Mouse (Mus musculus) midbrain, embryonic 13.5 days (tissue): ENCODE measurements around the gene Pip5k1c. TPM values are rescaled to one million over a fixed set of nuclear protein-coding genes. Genes with fewer than 3 reads are reported as not detected.
A peak's percentile ranks its signal among the peaks of the same experiment; 100 is the strongest.

Experiments used
- ATAC-seq: fragments of 200-750 bp; cut with Nextera tagmentation; 2 replicates; pipeline ENCODE4 v1.8.0; 2017; ENCODE audit warnings: mild to moderate bottlenecking, moderate TSS enrichment, moderate library complexity
- H3K27ac ChIP-seq: fragments of 300-500 bp; sonication (generic); 2 replicates; pipeline ENCODE4 v1.5.1; 2015; ENCODE audit warnings: inconsistent platforms, mild to moderate bottlenecking, moderate library complexity
- H3K27me3 ChIP-seq: fragments of 300-500 bp; sonication (generic); 2 replicates; pipeline ENCODE4 v1.6.1; 2015; ENCODE audit warnings: mild to moderate bottlenecking, inconsistent platforms
- H3K36me3 ChIP-seq: fragments of 300-500 bp; sonication (generic); 2 replicates; pipeline ENCODE4 v1.6.1; 2015; ENCODE audit warnings: mild to moderate bottlenecking, inconsistent platforms
- H3K4me1 ChIP-seq: fragments of 300-500 bp; sonication (generic); replicated peaks from 2 replicates; pipeline ENCODE4 v1.6.1; 2015; ENCODE audit warnings: inconsistent platforms
- H3K4me2 ChIP-seq: fragments of 300-500 bp; sonication (generic); replicated peaks from 2 replicates; pipeline ENCODE4 v1.6.1; 2015; ENCODE audit warnings: moderate library complexity, mild to moderate bottlenecking, inconsistent platforms
- H3K4me3 ChIP-seq: fragments of 300-500 bp; sonication (generic); replicated peaks from 2 replicates; pipeline ENCODE4 v1.5.1; 2015; ENCODE audit warnings: mild to moderate bottlenecking, inconsistent platforms
- H3K9ac ChIP-seq: fragments of 300-500 bp; sonication (generic); replicated peaks from 2 replicates; pipeline ENCODE4 v1.6.1; 2015; ENCODE audit warnings: mild to moderate bottlenecking, inconsistent platforms
- H3K9me3 ChIP-seq: fragments of 300-500 bp; sonication (generic); 2 replicates; pipeline ENCODE4 v1.6.1; 2016; ENCODE audit warnings: mild to moderate bottlenecking, inconsistent platforms
- WGBS: fragments of 180-500 bp; shearing (Covaris S2); methylation state at CpG from one replicate; pipeline ENCODE4 v1.1.7; 2015; 5-methylcytosine and 5-hydroxymethylcytosine counted together
- polyA plus RNA-seq: library from polyadenylated mRNA; unstranded; fragments of >200 nt; fragmentation: Nextera tagmentation; extraction: Ambion mirVana; gene quantifications from 2 replicates; pipeline ENCODE4 v1.2.1, GENCODE M21; 2015

Pip5k1c gene
- polyA plus RNA-seq, 1 experiment from 2014 or later = 99.6 TPM

DNA sequence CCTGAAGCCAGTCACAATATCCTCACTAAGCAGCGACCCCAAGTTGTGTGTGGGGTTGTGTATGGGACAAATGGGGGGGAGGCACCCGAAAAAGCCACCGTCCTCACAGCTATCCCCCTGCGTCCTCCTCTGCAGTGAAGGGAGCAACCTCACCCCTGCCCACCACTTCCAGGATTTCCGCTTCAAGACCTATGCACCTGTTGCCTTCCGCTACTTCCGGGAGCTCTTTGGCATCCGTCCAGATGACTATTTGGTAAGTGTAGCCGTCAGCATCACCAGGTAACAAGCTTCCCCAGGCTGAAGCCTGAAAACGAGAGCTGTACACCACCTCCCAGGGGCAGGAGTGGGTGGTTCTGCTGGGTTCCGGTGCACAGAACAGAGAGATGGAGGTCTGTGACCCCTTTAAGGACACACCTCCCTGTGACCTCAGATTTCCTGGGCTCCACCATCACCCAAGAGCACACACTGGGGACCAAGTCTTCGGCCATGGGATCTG lies 13.5 kb downstream of the Pip5k1c start:
- 97% methylated on average over 12 of the region's 12 CpGs for WGBS
- Histone ChIP-seq H3K4me2 (no peak overlapping the region), H3K9ac (no peak overlapping the region), H3K4me1 (peaks cover 30% of the 10 kb centered on the region), H3K27ac (no peak overlapping the region), H3K4me3 (no peak overlapping the region), H3K36me3 (peaks cover 57% of the 10 kb centered on the region), H3K9me3 (no peaks in the 10 kb centered on the region), H3K27me3 (no peaks in the 10 kb centered on the region)
- no peak for ATAC-seq

DNA sequence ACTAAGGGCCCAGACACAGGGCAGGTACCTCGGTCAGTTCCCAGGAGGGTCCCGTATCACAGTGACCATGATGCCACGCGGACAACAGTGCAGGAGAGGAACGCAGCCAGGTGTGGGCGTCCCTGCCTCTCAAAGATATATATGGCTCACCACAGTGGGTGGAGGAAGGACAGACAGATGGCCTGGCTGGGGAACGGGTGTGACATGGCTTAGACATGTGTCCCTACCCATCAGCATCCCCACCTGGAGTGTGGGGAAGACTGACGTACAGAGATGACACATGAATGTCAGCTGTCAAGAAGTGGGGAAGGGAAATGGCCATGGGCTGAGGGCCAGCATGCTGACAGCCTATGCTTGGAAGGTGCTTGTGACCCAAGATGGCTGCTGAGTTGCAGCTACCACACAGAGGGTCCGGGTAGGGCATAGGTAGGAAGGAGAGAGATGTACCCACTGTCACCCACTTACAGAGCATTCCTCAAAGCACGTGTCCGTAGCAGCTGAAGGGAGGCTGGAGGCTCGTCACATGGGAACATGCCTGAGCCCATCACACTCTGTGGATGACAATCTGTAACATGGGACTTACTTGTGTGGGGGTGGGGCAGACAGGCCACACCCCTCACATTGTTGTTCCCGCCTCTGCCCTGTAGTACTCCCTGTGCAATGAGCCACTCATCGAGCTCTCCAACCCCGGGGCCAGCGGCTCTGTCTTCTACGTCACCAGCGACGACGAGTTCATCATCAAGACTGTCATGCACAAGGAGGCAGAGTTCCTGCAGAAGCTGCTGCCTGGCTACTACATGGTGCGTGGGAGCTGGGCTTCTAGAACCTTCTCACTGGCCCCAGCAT lies 14.3 kb downstream of the Pip5k1c start:
- Histone ChIP-seq H3K4me2 (no peak overlapping the region), H3K4me3 (no peak overlapping the region)
- 93% methylated on average over 21 of the region's 21 CpGs for WGBS

DNA sequence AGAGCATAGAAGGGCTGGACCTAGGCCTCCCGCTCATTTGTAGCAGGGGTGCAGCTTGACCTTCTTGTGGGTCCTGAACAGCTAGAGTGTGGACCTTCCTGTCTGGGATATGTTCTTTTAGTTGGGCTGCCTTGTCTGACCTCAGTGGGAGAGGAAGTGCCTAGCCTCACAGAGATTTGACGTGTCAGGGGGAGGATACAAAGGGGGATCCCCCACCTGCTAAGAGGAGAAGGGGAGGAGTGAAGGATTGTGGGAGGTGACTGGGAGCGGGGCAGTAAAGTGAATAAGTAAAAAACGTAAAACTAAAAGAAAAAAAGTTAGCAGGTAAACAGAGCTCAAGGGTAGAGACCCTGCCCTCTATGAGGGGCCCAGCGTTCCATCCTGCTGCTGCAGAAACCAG lies 16.8 kb downstream of the Pip5k1c start:
- 94% methylated on average over 5 of the region's 5 CpGs for WGBS
- Histone ChIP-seq H3K27me3 (no peaks in the 10 kb centered on the region), H3K36me3 (peaks cover 91% of the 10 kb centered on the region), H3K4me1 (peaks cover under 1% of the 10 kb centered on the region; the same call in 1 of the 2 replicates), H3K9me3 (no peaks in the 10 kb centered on the region), H3K9ac (no peak overlapping the region), H3K27ac (no peak overlapping the region), H3K4me3 (no peak overlapping the region), H3K4me2 (no peak overlapping the region)
- no peak for ATAC-seq

More for the DNA sequence above, 14.3 kb downstream of the Pip5k1c start:
- Histone ChIP-seq H3K36me3 (peaks cover 66% of the 10 kb centered on the region), H3K9ac (no peak overlapping the region), H3K4me1 (peaks cover 23% of the 10 kb centered on the region), H3K27ac (no peak overlapping the region), H3K9me3 (no peaks in the 10 kb centered on the region), H3K27me3 (no peaks in the 10 kb centered on the region)
- ATAC-seq = no peak

DNA sequence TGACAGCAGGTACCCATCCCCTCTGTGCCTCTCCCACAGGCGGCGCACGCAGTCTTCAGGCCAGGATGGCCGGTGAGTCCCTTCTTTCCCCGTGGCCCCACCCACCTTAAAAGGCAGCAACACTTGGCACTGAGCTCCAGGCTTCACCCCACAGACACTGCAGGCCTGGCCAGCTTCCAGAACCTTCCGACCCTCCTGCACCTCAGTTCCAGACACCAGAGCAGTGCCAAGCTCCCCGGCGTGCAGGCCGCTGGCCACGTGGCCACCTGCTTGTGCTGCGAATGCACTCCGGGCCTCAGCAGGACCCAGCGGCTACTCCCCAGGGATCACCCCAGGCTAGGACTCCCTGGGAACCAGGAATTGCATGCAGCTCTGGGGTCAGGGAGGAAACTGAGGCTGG lies 20.8 kb downstream of the Pip5k1c start:
- WGBS = 92% methylated on average over 13 of the region's 13 CpGs
- ATAC-seq = no peak

DNA sequence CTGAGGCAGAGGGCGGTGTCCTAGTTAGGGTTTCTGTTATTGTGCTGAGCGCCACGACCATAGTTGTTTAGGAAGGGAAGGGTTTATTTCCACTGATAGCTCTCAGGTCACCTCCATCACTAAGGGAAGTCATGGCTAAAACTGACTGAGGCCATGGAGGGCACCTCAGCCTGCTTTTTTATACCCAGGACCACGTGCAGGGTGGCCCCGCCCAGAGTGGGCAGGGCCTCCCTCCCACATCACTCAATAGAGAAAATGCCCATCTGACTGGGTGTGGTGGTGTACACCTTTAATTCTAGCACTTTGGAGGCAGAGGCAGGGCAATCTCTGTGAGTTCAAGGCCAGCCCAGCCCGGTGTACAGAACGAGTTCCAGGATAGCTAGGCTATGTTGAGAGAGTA lies 21.4 kb downstream of the Pip5k1c start:
- ATAC-seq = no peak
- no peaks in the 10 kb centered on the region for H3K9me3 ChIP-seq
- H3K9ac ChIP-seq = no peak overlapping the region
- no peaks in the 10 kb centered on the region for H3K27me3 ChIP-seq
- no peak overlapping the region for H3K27ac ChIP-seq
- H3K4me2 ChIP-seq = no peak overlapping the region
- peaks cover 95% of the 10 kb centered on the region for H3K36me3 ChIP-seq
- no peak overlapping the region for H3K4me3 ChIP-seq
- peaks cover 17% of the 10 kb centered on the region for H3K4me1 ChIP-seq
- 81% methylated on average over 7 of the region's 7 CpGs for WGBS

More for the DNA sequence above, 20.8 kb downstream of the Pip5k1c start:
- no peak overlapping the region for H3K9ac ChIP-seq
- H3K9me3 ChIP-seq = no peaks in the 10 kb centered on the region
- no peak overlapping the region for H3K4me2 ChIP-seq
- H3K27me3 ChIP-seq = no peaks in the 10 kb centered on the region
- no peak overlapping the region for H3K4me3 ChIP-seq
- H3K4me1 ChIP-seq = peaks cover 11% of the 10 kb centered on the region
- H3K36me3 ChIP-seq = peaks cover 99% of the 10 kb centered on the region
- no peak overlapping the region for H3K27ac ChIP-seq

DNA sequence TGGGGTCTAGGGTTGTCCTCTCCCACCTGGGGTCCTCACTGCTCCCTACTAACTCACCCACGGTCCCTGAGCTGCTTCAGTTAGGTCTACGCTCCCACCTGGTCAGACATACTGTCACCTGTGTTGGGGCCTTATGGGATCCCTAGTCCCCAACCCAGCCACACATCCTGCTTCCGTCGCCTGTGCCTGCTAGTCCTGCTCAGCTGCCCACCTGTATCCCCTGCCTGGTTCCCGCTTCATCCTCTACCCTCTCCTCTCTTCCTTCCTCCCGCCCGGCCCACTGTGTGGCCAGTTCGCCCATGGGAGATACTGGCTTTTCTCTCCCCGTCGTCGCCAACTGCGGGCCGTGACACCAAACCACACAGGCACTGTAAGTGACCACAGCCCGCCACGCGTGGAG lies 22.8 kb downstream of the Pip5k1c start:
- H3K27ac ChIP-seq = no peak overlapping the region
- peaks cover 24% of the 10 kb centered on the region for H3K4me1 ChIP-seq
- WGBS = 94% methylated on average over 16 of the region's 16 CpGs
- H3K4me3 ChIP-seq = no peak overlapping the region
- peaks cover 81% of the 10 kb centered on the region for H3K36me3 ChIP-seq
- no peaks in the 10 kb centered on the region for H3K27me3 ChIP-seq
- no peaks in the 10 kb centered on the region for H3K9me3 ChIP-seq
- no peak for ATAC-seq
- no peak overlapping the region for H3K4me2 ChIP-seq
- H3K9ac ChIP-seq = no peak overlapping the region

DNA sequence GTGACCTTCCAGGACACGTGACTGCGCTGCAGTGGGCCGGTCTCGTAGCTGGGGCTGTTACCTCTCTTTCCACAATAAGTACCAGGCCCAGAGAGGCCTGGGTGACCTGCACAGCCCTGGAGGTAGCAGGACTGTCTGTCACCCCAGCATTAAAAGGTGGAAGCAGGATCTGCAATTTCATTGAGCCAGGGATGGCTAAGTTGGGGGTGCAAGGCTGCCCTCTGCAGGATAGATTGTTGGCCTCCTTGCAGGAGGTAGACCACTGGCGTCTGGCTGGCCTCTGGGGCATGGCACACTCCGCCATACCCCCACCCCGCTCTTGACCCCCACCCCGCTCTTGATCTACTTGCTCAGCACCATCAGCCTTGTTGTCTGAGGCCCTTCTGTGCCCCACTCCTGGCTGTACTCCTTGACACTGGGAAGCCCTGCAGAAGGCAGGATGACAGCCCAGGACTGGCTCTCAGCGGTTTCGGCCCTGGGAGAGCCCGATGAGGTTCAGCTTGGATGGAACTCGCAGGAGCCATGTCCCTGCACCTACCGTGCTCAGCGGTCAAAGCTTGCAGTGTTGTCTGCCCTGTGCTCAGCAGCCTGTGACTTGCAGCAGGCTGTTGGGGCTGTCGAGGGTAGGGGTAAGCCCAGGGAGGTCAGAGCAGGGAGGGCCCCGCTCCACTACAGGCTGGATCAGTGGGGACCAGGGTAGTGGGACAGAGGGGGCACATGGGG lies 23.7 kb downstream of the Pip5k1c start:
- Histone ChIP-seq H3K36me3 (peaks cover 72% of the 10 kb centered on the region), H3K4me3 (no peak overlapping the region), H3K27me3 (no peaks in the 10 kb centered on the region), H3K27ac (no peak overlapping the region), H3K9ac (no peak overlapping the region; the same call in 1 of the 2 replicates), H3K4me2 (0 out of 2 replicates have a peak overlapping the region, but pooled peaks have one; percentile 17), H3K4me1 (peaks cover 25% of the 10 kb centered on the region), H3K9me3 (no peaks in the 10 kb centered on the region)
- WGBS = 42% methylated on average over 16 of the region's 16 CpGs
- no peak for ATAC-seq

DNA sequence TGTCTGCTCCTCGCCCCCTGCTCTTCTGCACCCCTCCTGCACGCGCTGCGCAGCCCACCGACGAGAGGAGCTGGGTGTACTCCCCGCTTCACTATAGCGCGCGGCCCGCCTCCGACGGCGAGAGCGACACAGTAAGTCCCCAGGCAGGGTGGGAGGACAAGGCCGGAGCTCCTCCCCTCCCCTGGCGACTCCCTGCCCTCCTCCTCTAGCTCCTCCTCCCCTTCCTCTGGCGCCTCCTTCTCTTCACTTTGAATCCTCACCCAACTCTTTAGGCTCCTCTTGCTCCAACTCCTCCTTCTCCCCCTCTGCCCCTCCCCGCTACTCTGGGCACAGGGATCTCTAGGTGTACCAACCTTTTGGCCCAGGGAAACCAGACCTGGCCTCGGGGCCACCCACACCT lies 24.5 kb downstream of the Pip5k1c start:
- Histone ChIP-seq H3K9ac (no peak overlapping the region; the same call in 1 of the 2 replicates), H3K27ac (no peak overlapping the region), H3K4me3 (no peak overlapping the region), H3K36me3 (peaks cover 66% of the 10 kb centered on the region), H3K4me1 (peaks cover 33% of the 10 kb centered on the region), H3K27me3 (no peaks in the 10 kb centered on the region), H3K4me2 (peak overlapping the region; percentile 17; the same call in 1 of the 2 replicates), H3K9me3 (no peaks in the 10 kb centered on the region)
- WGBS = 12% methylated on average over 20 of the region's 20 CpGs
- ATAC-seq = no peak

DNA sequence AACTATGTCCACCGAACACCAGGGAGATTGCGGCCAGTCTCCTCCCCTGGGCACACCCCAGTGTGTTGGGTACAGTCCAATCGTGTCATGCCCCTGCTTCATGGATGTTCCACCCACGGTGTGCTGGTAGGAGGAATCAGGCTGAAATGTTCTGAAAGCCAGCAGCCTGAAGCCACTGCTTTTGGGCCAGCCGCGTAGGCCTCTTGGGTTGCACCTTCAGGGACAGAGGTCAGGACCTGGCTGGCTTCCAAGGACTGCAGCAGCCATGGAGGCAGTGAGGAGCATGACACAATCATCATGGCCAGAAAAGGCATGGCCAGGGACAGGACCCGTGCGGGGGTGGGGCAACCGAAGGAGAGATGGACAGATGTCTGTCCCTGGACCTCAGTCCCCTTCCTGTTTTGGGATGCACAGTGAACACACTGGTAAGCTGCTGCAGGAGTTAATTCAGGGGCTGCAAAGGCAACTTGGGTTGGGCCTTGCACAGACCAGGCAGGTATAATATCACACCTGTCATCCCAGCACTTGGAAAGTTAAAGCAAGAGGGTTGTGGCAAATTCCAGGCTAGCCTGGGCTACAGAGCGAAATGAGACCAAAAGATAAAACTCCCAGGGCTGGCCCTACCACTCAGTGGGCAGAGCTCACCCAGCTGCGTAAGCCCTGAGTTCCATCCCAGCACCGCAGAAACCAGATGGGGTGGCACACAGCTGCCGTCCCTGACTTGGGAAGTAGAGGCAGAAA lies 26.0 kb downstream of the Pip5k1c start:
- H3K9ac ChIP-seq = peak overlapping the region; percentile 54; the same call in 1 of the 2 replicates
- H3K36me3 ChIP-seq = peaks cover 66% of the 10 kb centered on the region
- H3K9me3 ChIP-seq = no peaks in the 10 kb centered on the region
- H3K4me1 ChIP-seq = peaks cover 36% of the 10 kb centered on the region
- peak overlapping the region; percentile 87 for H3K4me2 ChIP-seq
- 0 out of 2 replicates have a peak overlapping the region, but pooled peaks have one; percentile 96 for H3K4me3 ChIP-seq
- ATAC-seq = no peak
- H3K27me3 ChIP-seq = no peaks in the 10 kb centered on the region
- WGBS = 93% methylated on average over 13 of the region's 13 CpGs
- H3K27ac ChIP-seq = no peak overlapping the region

DNA sequence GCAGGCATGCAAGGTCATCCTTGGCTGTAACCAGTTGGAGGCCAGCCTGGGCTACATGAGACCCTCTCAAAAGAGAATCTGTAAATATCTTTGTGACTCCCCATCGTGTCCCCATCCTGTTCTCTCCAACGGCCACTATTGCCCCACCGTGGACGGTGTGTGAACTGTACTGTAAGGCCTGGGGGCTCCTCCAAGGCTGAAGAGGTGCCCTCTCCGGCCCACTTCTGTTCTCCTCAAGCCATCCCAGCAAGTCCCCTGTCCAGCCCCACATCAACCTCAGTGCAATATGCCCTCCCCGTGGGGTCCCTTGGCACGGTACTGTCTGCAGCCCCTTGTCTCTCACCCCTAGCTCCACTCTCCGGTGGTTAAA lies 26.6 kb downstream of the Pip5k1c start:
- peak overlapping the region; percentile 54 for H3K9ac ChIP-seq
- WGBS = 48% methylated on average over 8 of the region's 8 CpGs
- no peaks in the 10 kb centered on the region for H3K9me3 ChIP-seq
- peaks cover 66% of the 10 kb centered on the region for H3K36me3 ChIP-seq
- peak overlapping the region; percentile 90 for H3K27ac ChIP-seq
- H3K4me2 ChIP-seq = peak overlapping the region; percentile 87
- H3K27me3 ChIP-seq = no peaks in the 10 kb centered on the region
- ATAC-seq = no peak
- H3K4me3 ChIP-seq = peak overlapping the region; percentile 96
- peaks cover 36% of the 10 kb centered on the region for H3K4me1 ChIP-seq

DNA sequence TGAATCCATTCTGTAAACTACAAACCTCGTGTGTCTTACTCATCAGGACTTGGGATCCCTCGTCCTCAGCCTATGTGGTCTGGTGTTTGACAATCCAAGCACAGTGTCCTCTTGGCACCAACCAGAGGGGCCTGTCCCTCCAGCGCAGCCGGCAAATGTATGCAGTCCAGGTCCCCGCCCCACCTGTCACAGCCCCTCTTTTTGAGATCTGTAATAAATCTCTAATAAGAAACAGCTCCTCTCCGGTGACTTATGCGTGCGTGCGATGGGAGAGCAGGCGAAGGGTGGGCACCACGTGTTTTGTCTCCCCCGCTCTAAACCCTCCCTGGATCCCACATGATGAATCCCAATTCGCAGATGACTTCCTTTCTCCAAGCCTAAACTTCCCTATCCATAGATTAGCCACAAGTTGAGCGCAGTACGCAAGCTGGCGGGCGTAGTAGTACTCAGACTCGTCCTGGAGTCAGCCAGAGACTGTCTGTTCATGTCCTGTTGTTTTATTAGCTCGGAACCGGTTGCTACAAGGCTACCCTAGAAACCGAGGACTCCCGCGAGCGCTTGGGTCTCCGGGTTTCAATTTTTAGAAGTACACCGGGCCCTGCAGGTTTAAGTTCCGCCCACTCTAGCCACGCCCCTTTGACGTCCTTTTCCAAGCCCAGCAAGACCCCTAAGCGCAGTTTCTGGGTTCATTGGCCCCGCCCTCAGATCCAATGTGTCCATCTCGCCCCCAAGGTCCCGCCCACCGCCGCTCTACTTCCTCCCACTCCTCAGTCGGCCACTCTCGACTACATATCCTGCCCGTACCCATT lies 27.2 kb downstream of the Pip5k1c start:
- WGBS = 2% methylated on average over 38 of the region's 38 CpGs
- no peaks in the 10 kb centered on the region for H3K27me3 ChIP-seq
- peak overlapping the region; percentile 87 for H3K4me2 ChIP-seq
- peak overlapping the region; percentile 54 for H3K9ac ChIP-seq
- H3K9me3 ChIP-seq = no peaks in the 10 kb centered on the region
- H3K4me3 ChIP-seq = peak overlapping the region; percentile 96
- peak; percentile 53 for ATAC-seq
- peaks cover 66% of the 10 kb centered on the region for H3K36me3 ChIP-seq
- H3K4me1 ChIP-seq = peaks cover 36% of the 10 kb centered on the region
- peak overlapping the region; percentile 90 for H3K27ac ChIP-seq
